Mouse (Mus musculus) small intestine, adult 2 months (tissue): ENCODE data around the gene Kansl2.

ENCODE experiments used
- CTCF ChIP-seq: fragments of 200-500 bp; IDR thresholded peaks from 2 replicates; pipeline ENCODE4 v1.5.1; 2012; ENCODE audit warnings: low read depth, mild to moderate bottlenecking, control low read depth, inconsistent platforms, low read length, moderate library complexity, mixed read lengths; ENCODE audit not compliant: insufficient replicate concordance, insufficient read length; ENCODE audit errors: extremely low read depth
- POLR2A ChIP-seq: fragments of 200-500 bp; IDR thresholded peaks from 2 replicates; pipeline ENCODE4 v1.6.1; 2012; ENCODE audit warnings: low read depth, mild to moderate bottlenecking, control low read depth, inconsistent platforms, low read length, moderate library complexity

DNA sequence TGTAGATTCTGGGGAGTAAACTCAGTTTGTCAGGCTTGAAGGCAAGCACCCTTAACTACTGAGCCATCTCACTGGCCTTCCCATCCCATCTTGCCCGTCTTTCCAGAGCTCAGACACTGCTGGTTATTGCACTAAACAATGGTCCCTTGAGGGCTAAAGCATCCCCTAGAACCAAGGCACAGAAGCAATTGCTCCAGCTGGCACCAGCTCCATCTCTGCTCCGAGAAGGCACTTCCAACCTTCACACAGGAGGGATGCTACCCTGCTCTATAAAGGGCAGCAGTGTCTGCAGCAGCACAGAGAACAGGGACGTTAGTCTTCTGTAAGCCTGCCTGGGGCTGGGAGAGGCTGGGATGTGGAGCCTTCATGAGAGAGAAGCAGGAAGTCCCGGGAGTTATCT lies 42.0 kb downstream of the Kansl2 start, which contains the start of gene Olfr279:
- TF ChIP-seq POLR2A (no peak), CTCF (no peak)
